Mouse (Mus musculus): ENCODE data around the gene Hoxb6.

DNA sequence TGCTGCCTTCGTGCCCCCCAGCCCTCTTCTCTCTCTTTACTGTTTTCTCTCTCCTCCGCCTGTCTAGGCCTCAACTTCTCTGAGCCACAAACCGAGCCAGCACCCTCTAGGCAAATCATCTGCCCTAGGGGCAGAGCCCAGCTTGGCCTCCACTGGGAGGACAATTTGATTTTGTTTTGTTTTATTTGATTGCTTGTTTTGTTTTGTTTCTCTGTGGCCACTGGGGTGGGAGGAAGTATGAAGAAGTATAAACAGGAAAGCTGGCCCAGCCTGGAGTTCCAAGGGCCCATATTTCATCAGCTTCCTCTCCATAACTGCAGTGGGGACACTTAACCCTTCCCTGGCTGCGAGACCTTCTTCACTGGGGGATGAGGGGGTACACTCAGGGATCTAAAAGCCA is 17.0 kb downstream of the Hoxb6 start:
- no peak for TF ChIP-seq POLR2A (IDR thresholded peaks at IDR 0.05; ENCODE audit: borderline replicate concordance, low read depth, low read length)
- no peak for TF ChIP-seq CTCF (IDR thresholded peaks at IDR 0.05; ENCODE audit: low read depth, low read length)
